Mouse (Mus musculus): ENCODE measurements at regions not wholly inside any gene's neighbourhood (a gene's known extent, or its start where the extent isn't known, plus 50 kb on each side); places are given as distances from the start of the nearest gene placed in this dataset.

GRCm38 (mm10) chr4:105916229-105916628, 126.6 kb downstream of the Gm12728 start:
- peaks cover 18% of the 10 kb centered on the region for H3K4me1 ChIP-seq
- no peaks in the 10 kb centered on the region for H3K36me3 ChIP-seq
- ATAC-seq (ENCODE audit: borderline replicate concordance, extremely low read depth, low FRiP score, low TSS enrichment): no peak
- H3K4me3 ChIP-seq: no peak overlapping the region
- WGBS: 35% methylated on average over 9 of the region's 9 CpGs
- no peak overlapping the region for H3K27ac ChIP-seq
- no peak overlapping the region for H3K4me2 ChIP-seq
- no peak overlapping the region for H3K9ac ChIP-seq
- no peaks in the 10 kb centered on the region for H3K9me3 ChIP-seq
- no peaks in the 10 kb centered on the region for H3K27me3 ChIP-seq

GRCm38 (mm10) chr4:105924781-105925382, 135.2 kb downstream of the Gm12728 start:
- no peaks in the 10 kb centered on the region for H3K4me1 ChIP-seq
- no peak overlapping the region for H3K4me3 ChIP-seq
- 57% methylated on average over 6 of the region's 6 CpGs for WGBS
- H3K27me3 ChIP-seq: no peaks in the 10 kb centered on the region
- H3K9ac ChIP-seq: no peak overlapping the region
- H3K9me3 ChIP-seq: no peaks in the 10 kb centered on the region
- H3K27ac ChIP-seq: no peak overlapping the region
- H3K36me3 ChIP-seq: no peaks in the 10 kb centered on the region
- ATAC-seq (ENCODE audit: borderline replicate concordance, extremely low read depth, low FRiP score, low TSS enrichment): no peak
- no peak overlapping the region for H3K4me2 ChIP-seq

- no peak overlapping the region for H3K4me2 ChIP-seq
- no peaks in the 10 kb centered on the region for H3K27me3 ChIP-seq
- H3K9ac ChIP-seq: no peak overlapping the region
- WGBS: 86% methylated on average over 2 of the region's 2 CpGs
- no peaks in the 10 kb centered on the region for H3K36me3 ChIP-seq
- no peaks in the 10 kb centered on the region for H3K9me3 ChIP-seq
- H3K4me1 ChIP-seq: no peaks in the 10 kb centered on the region
- ATAC-seq (ENCODE audit: borderline replicate concordance, extremely low read depth, low FRiP score, low TSS enrichment): no peak
- H3K27ac ChIP-seq: no peak overlapping the region
- H3K4me3 ChIP-seq: no peak overlapping the region
Observed at GRCm38 (mm10) chr4:105925506-105925905, 135.8 kb downstream of the Gm12728 start.

GRCm38 (mm10) chr4:105929658-105930057, 140.0 kb downstream of the Gm12728 start:
- Histone ChIP-seq H3K27ac (no peak overlapping the region), H3K36me3 (no peaks in the 10 kb centered on the region), H3K27me3 (no peaks in the 10 kb centered on the region), H3K4me3 (no peak overlapping the region), H3K9ac (no peak overlapping the region), H3K4me2 (no peak overlapping the region), H3K4me1 (no peaks in the 10 kb centered on the region), H3K9me3 (no peaks in the 10 kb centered on the region)
- 91% methylated on average over 10 of the region's 10 CpGs for WGBS
- ATAC-seq (ENCODE audit: borderline replicate concordance, extremely low read depth, low FRiP score, low TSS enrichment): no peak

- no peak overlapping the region for H3K4me2 ChIP-seq
- no peak overlapping the region for H3K9ac ChIP-seq
- H3K27ac ChIP-seq: no peak overlapping the region
- H3K27me3 ChIP-seq: no peaks in the 10 kb centered on the region
- H3K36me3 ChIP-seq: no peaks in the 10 kb centered on the region
- no peak overlapping the region for H3K4me3 ChIP-seq
- no peak for ATAC-seq (ENCODE audit: borderline replicate concordance, extremely low read depth, low FRiP score, low TSS enrichment)
- H3K4me1 ChIP-seq: no peaks in the 10 kb centered on the region
- 69% methylated on average over 4 of the region's 4 CpGs for WGBS
- H3K9me3 ChIP-seq: no peaks in the 10 kb centered on the region
Observed at GRCm38 (mm10) chr4:105934971-105935370, 145.3 kb downstream of the Gm12728 start.

- no peaks in the 10 kb centered on the region for H3K36me3 ChIP-seq
- 86% methylated on average over 7 of the region's 7 CpGs for WGBS
- H3K9me3 ChIP-seq: no peaks in the 10 kb centered on the region
- H3K4me3 ChIP-seq: no peak overlapping the region
- no peak overlapping the region for H3K9ac ChIP-seq
- no peak overlapping the region for H3K27ac ChIP-seq
- H3K4me2 ChIP-seq: no peak overlapping the region
- ATAC-seq (ENCODE audit: borderline replicate concordance, extremely low read depth, low FRiP score, low TSS enrichment): no peak
- H3K27me3 ChIP-seq: no peaks in the 10 kb centered on the region
- H3K4me1 ChIP-seq: no peaks in the 10 kb centered on the region
Observed at GRCm38 (mm10) chr4:105936755-105937514, 147.3 kb downstream of the Gm12728 start.

GRCm38 (mm10) chr4:105937587-105937986, 147.9 kb downstream of the Gm12728 start:
- WGBS: 76% methylated on average over 6 of the region's 6 CpGs
- Histone ChIP-seq H3K27ac (no peak overlapping the region), H3K4me3 (no peak overlapping the region), H3K36me3 (no peaks in the 10 kb centered on the region), H3K4me1 (no peaks in the 10 kb centered on the region), H3K9ac (no peak overlapping the region), H3K9me3 (no peaks in the 10 kb centered on the region), H3K4me2 (no peak overlapping the region), H3K27me3 (no peaks in the 10 kb centered on the region)
- no peak for ATAC-seq (ENCODE audit: borderline replicate concordance, extremely low read depth, low FRiP score, low TSS enrichment)

GRCm38 (mm10) chr4:105938886-105939285, 149.2 kb downstream of the Gm12728 start:
- WGBS: 89% methylated on average over 11 of the region's 11 CpGs
- H3K4me2 ChIP-seq: no peak overlapping the region
- no peak for ATAC-seq (ENCODE audit: borderline replicate concordance, extremely low read depth, low FRiP score, low TSS enrichment)
- H3K4me1 ChIP-seq: no peaks in the 10 kb centered on the region
- H3K27me3 ChIP-seq: no peaks in the 10 kb centered on the region
- no peak overlapping the region for H3K4me3 ChIP-seq
- no peak overlapping the region for H3K9ac ChIP-seq
- H3K36me3 ChIP-seq: no peaks in the 10 kb centered on the region
- no peaks in the 10 kb centered on the region for H3K9me3 ChIP-seq
- H3K27ac ChIP-seq: no peak overlapping the region

GRCm38 (mm10) chr4:105939636-105940199, 150.0 kb downstream of the Gm12728 start:
- no peak overlapping the region for H3K9ac ChIP-seq
- no peak overlapping the region for H3K27ac ChIP-seq
- no peak overlapping the region for H3K4me2 ChIP-seq
- H3K4me1 ChIP-seq: peaks cover 6% of the 10 kb centered on the region; the same call in 1 of the 2 replicates
- no peaks in the 10 kb centered on the region for H3K36me3 ChIP-seq
- WGBS: 70% methylated on average over 11 of the region's 11 CpGs
- H3K4me3 ChIP-seq: no peak overlapping the region
- ATAC-seq (ENCODE audit: borderline replicate concordance, extremely low read depth, low FRiP score, low TSS enrichment): no peak
- H3K9me3 ChIP-seq: no peaks in the 10 kb centered on the region
- no peaks in the 10 kb centered on the region for H3K27me3 ChIP-seq

- H3K9ac ChIP-seq: no peak overlapping the region
- no peak for ATAC-seq (ENCODE audit: borderline replicate concordance, extremely low read depth, low FRiP score, low TSS enrichment)
- H3K4me1 ChIP-seq: peaks cover 12% of the 10 kb centered on the region; the same call in 1 of the 2 replicates
- WGBS: 80% methylated on average over 7 of the region's 7 CpGs
- no peak overlapping the region for H3K4me3 ChIP-seq
- no peak overlapping the region for H3K4me2 ChIP-seq
- no peak overlapping the region for H3K27ac ChIP-seq
- no peaks in the 10 kb centered on the region for H3K36me3 ChIP-seq
- H3K27me3 ChIP-seq: no peaks in the 10 kb centered on the region
- H3K9me3 ChIP-seq: no peaks in the 10 kb centered on the region
Observed at GRCm38 (mm10) chr4:105940891-105941290, 151.2 kb downstream of the Gm12728 start.

- no peak for ATAC-seq (ENCODE audit: borderline replicate concordance, extremely low read depth, low FRiP score, low TSS enrichment)
- Histone ChIP-seq H3K4me2 (no peak overlapping the region), H3K27me3 (no peaks in the 10 kb centered on the region), H3K36me3 (no peaks in the 10 kb centered on the region), H3K4me1 (peaks cover 12% of the 10 kb centered on the region; the same call in 1 of the 2 replicates), H3K4me3 (no peak overlapping the region), H3K9me3 (no peaks in the 10 kb centered on the region), H3K27ac (no peak overlapping the region), H3K9ac (no peak overlapping the region)
- 36% methylated on average over 7 of the region's 7 CpGs for WGBS
Observed at GRCm38 (mm10) chr4:105941785-105942184, 152.1 kb downstream of the Gm12728 start.

GRCm38 (mm10) chr4:105944962-105945361, 155.3 kb downstream of the Gm12728 start:
- H3K36me3 ChIP-seq: no peaks in the 10 kb centered on the region
- no peak overlapping the region for H3K4me3 ChIP-seq
- H3K4me1 ChIP-seq: peaks cover 12% of the 10 kb centered on the region; the same call in 1 of the 2 replicates
- H3K27ac ChIP-seq: no peak overlapping the region
- ATAC-seq (ENCODE audit: borderline replicate concordance, extremely low read depth, low FRiP score, low TSS enrichment): no peak
- WGBS: 29% methylated on average over 5 of the region's 5 CpGs
- H3K9me3 ChIP-seq: no peaks in the 10 kb centered on the region
- no peaks in the 10 kb centered on the region for H3K27me3 ChIP-seq
- H3K9ac ChIP-seq: no peak overlapping the region
- no peak overlapping the region for H3K4me2 ChIP-seq

Measured in lung, embryonic 15.5 days (tissue).